Mouse (Mus musculus): ENCODE data around the gene Ank3. TPM values are rescaled to one million over a fixed set of nuclear protein-coding genes. Genes with fewer than 3 reads are reported as not detected.
A peak's percentile ranks its signal among the peaks of the same experiment; 100 is the strongest.

Ank3 gene
- polyA plus RNA-seq, 1 experiment from 2014 or later, result 136 TPM

GRCm38 (mm10) chr10:69951426-69951825 lies 552.9 kb downstream of the Ank3 start:
- ATAC-seq (ENCODE audit: low FRiP score) (no peak), DNase-seq (ENCODE audit: low spot score) (no peak)
- Histone ChIP-seq H3K4me1 (replicated peaks; ENCODE audit: control insufficient read depth, insufficient read depth, low read length) (no peaks in the 10 kb centered on the region), H3K27ac (no peak overlapping the region), H3K4me2 (replicated peaks) (no peak overlapping the region), H3K9me3 (ENCODE audit: control insufficient read depth, low read length) (no peaks in the 10 kb centered on the region), H3K27me3 (ENCODE audit: control insufficient read depth, insufficient read depth, low read length) (no peaks in the 10 kb centered on the region), H3K36me3 (replicated peaks; ENCODE audit: control insufficient read depth, insufficient read depth) (peaks cover 21% of the 10 kb centered on the region), H3K4me3 (replicated peaks; ENCODE audit: low read length) (no peak overlapping the region), H3K9ac (no peak overlapping the region)
- WGBS, result 88% methylated on average over 4 of the region's 4 CpGs

- H3K27ac ChIP-seq, result no peak overlapping the region
- ATAC-seq (ENCODE audit: low FRiP score) (no peak), DNase-seq (ENCODE audit: low spot score) (no peak)
- H3K4me1 ChIP-seq (replicated peaks; ENCODE audit: control insufficient read depth, insufficient read depth, low read length), result no peaks in the 10 kb centered on the region
- no peaks in the 10 kb centered on the region for H3K9me3 ChIP-seq (ENCODE audit: control insufficient read depth, low read length)
- H3K9ac ChIP-seq, result no peak overlapping the region
- no peaks in the 10 kb centered on the region for H3K27me3 ChIP-seq (ENCODE audit: control insufficient read depth, insufficient read depth, low read length)
- H3K4me3 ChIP-seq (replicated peaks; ENCODE audit: low read length), result no peak overlapping the region
- no peak overlapping the region for H3K4me2 ChIP-seq (replicated peaks)
- WGBS, result 68% methylated on average over 1 of the region's 1 CpGs
- peaks cover 25% of the 10 kb centered on the region for H3K36me3 ChIP-seq (replicated peaks; ENCODE audit: control insufficient read depth, insufficient read depth)
These were observed 553.7 kb downstream of the Ank3 start for GRCm38 (mm10) chr10:69952316-69952715.

GRCm38 (mm10) chr10:69954657-69955267 lies 556.2 kb downstream of the Ank3 start:
- no peak overlapping the region for H3K4me3 ChIP-seq (replicated peaks; ENCODE audit: low read length)
- H3K4me1 ChIP-seq (replicated peaks; ENCODE audit: control insufficient read depth, insufficient read depth, low read length), result no peaks in the 10 kb centered on the region
- no peaks in the 10 kb centered on the region for H3K27me3 ChIP-seq (ENCODE audit: control insufficient read depth, insufficient read depth, low read length)
- no peak for DNase-seq (ENCODE audit: low spot score)
- H3K27ac ChIP-seq, result no peak overlapping the region
- no peak for ATAC-seq (ENCODE audit: low FRiP score)
- no peak overlapping the region for H3K9ac ChIP-seq
- H3K9me3 ChIP-seq (ENCODE audit: control insufficient read depth, low read length), result no peaks in the 10 kb centered on the region
- no peak overlapping the region for H3K4me2 ChIP-seq (replicated peaks)
- H3K36me3 ChIP-seq (replicated peaks; ENCODE audit: control insufficient read depth, insufficient read depth), result peaks cover 42% of the 10 kb centered on the region
- 88% methylated on average over 9 of the region's 9 CpGs for WGBS

- H3K36me3 ChIP-seq (replicated peaks; ENCODE audit: control insufficient read depth, insufficient read depth), result peaks cover 33% of the 10 kb centered on the region
These were observed 563.7 kb downstream of the Ank3 start for GRCm38 (mm10) chr10:69962226-69962625.

GRCm38 (mm10) chr10:69962976-69963375 lies 564.4 kb downstream of the Ank3 start:
- Histone ChIP-seq H3K27ac (no peak overlapping the region), H3K9me3 (ENCODE audit: control insufficient read depth, low read length) (no peaks in the 10 kb centered on the region), H3K27me3 (ENCODE audit: control insufficient read depth, insufficient read depth, low read length) (no peaks in the 10 kb centered on the region), H3K4me2 (replicated peaks) (no peak overlapping the region), H3K4me1 (replicated peaks; ENCODE audit: control insufficient read depth, insufficient read depth, low read length) (no peaks in the 10 kb centered on the region), H3K9ac (no peak overlapping the region), H3K36me3 (replicated peaks; ENCODE audit: control insufficient read depth, insufficient read depth) (peaks cover 28% of the 10 kb centered on the region), H3K4me3 (replicated peaks; ENCODE audit: low read length) (no peak overlapping the region)
- ATAC-seq (ENCODE audit: low FRiP score) (no peak), DNase-seq (ENCODE audit: low spot score) (no peak)
- 81% methylated on average over 7 of the region's 7 CpGs for WGBS

More at GRCm38 (mm10) chr10:69962226-69962625, 563.7 kb downstream of the Ank3 start:
- H3K4me1 ChIP-seq (replicated peaks; ENCODE audit: control insufficient read depth, insufficient read depth, low read length), result no peaks in the 10 kb centered on the region
- no peak overlapping the region for H3K9ac ChIP-seq
- H3K27ac ChIP-seq, result no peak overlapping the region
- WGBS, result 91% methylated on average over 7 of the region's 7 CpGs
- H3K4me2 ChIP-seq (replicated peaks), result no peak overlapping the region
- H3K9me3 ChIP-seq (ENCODE audit: control insufficient read depth, low read length), result no peaks in the 10 kb centered on the region
- DNase-seq (ENCODE audit: low spot score) (no peak), ATAC-seq (ENCODE audit: low FRiP score) (no peak)
- H3K27me3 ChIP-seq (ENCODE audit: control insufficient read depth, insufficient read depth, low read length), result no peaks in the 10 kb centered on the region
- no peak overlapping the region for H3K4me3 ChIP-seq (replicated peaks; ENCODE audit: low read length)

- Histone ChIP-seq H3K4me1 (replicated peaks; ENCODE audit: control insufficient read depth, insufficient read depth, low read length) (no peaks in the 10 kb centered on the region), H3K4me3 (replicated peaks; ENCODE audit: low read length) (no peak overlapping the region), H3K9me3 (ENCODE audit: control insufficient read depth, low read length) (no peaks in the 10 kb centered on the region), H3K27me3 (ENCODE audit: control insufficient read depth, insufficient read depth, low read length) (no peaks in the 10 kb centered on the region), H3K4me2 (replicated peaks) (no peak overlapping the region), H3K9ac (no peak overlapping the region), H3K36me3 (replicated peaks; ENCODE audit: control insufficient read depth, insufficient read depth) (peaks cover 23% of the 10 kb centered on the region), H3K27ac (no peak overlapping the region)
- peak; percentile 82 for DNase-seq (ENCODE audit: low spot score)
- ATAC-seq (ENCODE audit: low FRiP score), result no peak
- WGBS, result 9% methylated on average over 5 of the region's 5 CpGs
These were observed 566.0 kb downstream of the Ank3 start for GRCm38 (mm10) chr10:69964611-69965010.

- Histone ChIP-seq H3K27me3 (ENCODE audit: control insufficient read depth, insufficient read depth, low read length) (no peaks in the 10 kb centered on the region), H3K4me1 (replicated peaks; ENCODE audit: control insufficient read depth, insufficient read depth, low read length) (no peaks in the 10 kb centered on the region), H3K4me2 (replicated peaks) (no peak overlapping the region), H3K36me3 (replicated peaks; ENCODE audit: control insufficient read depth, insufficient read depth) (peaks cover 21% of the 10 kb centered on the region), H3K4me3 (replicated peaks; ENCODE audit: low read length) (no peak overlapping the region), H3K27ac (no peak overlapping the region), H3K9ac (no peak overlapping the region), H3K9me3 (ENCODE audit: control insufficient read depth, low read length) (no peaks in the 10 kb centered on the region)
- DNase-seq (ENCODE audit: low spot score) (no peak), ATAC-seq (ENCODE audit: low FRiP score) (no peak)
- 83% methylated on average over 6 of the region's 6 CpGs for WGBS
These were observed 566.5 kb downstream of the Ank3 start for GRCm38 (mm10) chr10:69965085-69965484.

GRCm38 (mm10) chr10:69967994-69968393 lies 569.4 kb downstream of the Ank3 start:
- peaks cover 17% of the 10 kb centered on the region for H3K36me3 ChIP-seq (replicated peaks; ENCODE audit: control insufficient read depth, insufficient read depth)
- H3K27me3 ChIP-seq (ENCODE audit: control insufficient read depth, insufficient read depth, low read length), result no peaks in the 10 kb centered on the region
- H3K9me3 ChIP-seq (ENCODE audit: control insufficient read depth, low read length), result no peaks in the 10 kb centered on the region
- WGBS, result 80% methylated on average over 3 of the region's 4 CpGs
- ATAC-seq (ENCODE audit: low FRiP score), result no peak
- no peak for DNase-seq (ENCODE audit: low spot score)
- H3K4me1 ChIP-seq (replicated peaks; ENCODE audit: control insufficient read depth, insufficient read depth, low read length), result no peaks in the 10 kb centered on the region
- no peak overlapping the region for H3K27ac ChIP-seq
- H3K4me3 ChIP-seq (replicated peaks; ENCODE audit: low read length), result no peak overlapping the region
- no peak overlapping the region for H3K4me2 ChIP-seq (replicated peaks)
- no peak overlapping the region for H3K9ac ChIP-seq

GRCm38 (mm10) chr10:69979636-69980035 lies 581.1 kb downstream of the Ank3 start:
- H3K27ac ChIP-seq, result no peak overlapping the region
- no peaks in the 10 kb centered on the region for H3K4me1 ChIP-seq (replicated peaks; ENCODE audit: control insufficient read depth, insufficient read depth, low read length)
- WGBS, result 97% methylated on average over 2 of the region's 2 CpGs
- H3K4me3 ChIP-seq (replicated peaks; ENCODE audit: low read length), result no peak overlapping the region
- H3K9me3 ChIP-seq (ENCODE audit: control insufficient read depth, low read length), result no peaks in the 10 kb centered on the region
- H3K4me2 ChIP-seq (replicated peaks), result no peak overlapping the region
- H3K36me3 ChIP-seq (replicated peaks; ENCODE audit: control insufficient read depth, insufficient read depth), result peaks cover 92% of the 10 kb centered on the region
- no peak for DNase-seq (ENCODE audit: low spot score)
- no peak for ATAC-seq (ENCODE audit: low FRiP score)
- no peaks in the 10 kb centered on the region for H3K27me3 ChIP-seq (ENCODE audit: control insufficient read depth, insufficient read depth, low read length)
- no peak overlapping the region for H3K9ac ChIP-seq
